In genomic region chr2:44018033-44018432, GRCm38 (mm10) we compare ENCODE assay signal across 19 mouse cellular contexts.
DNase-seq lines count a peak whose midpoint lies in the region; ATAC-seq lines count a peak whose summit lies in the region.
"Had no signal": no experiment of that assay in that cellular context is flagged by ENCODE, and none has a peak within 500 bp of the region (broad histone marks: within the 10 kb centered on the region; RNA-seq: fewer than 3 reads in every experiment).

No protein-coding gene starts in this region.

- H3K9ac ChIP-seq in forebrain, embryonic 14.5 days (ENCODE audit: low read length) = no peak overlapping the region
- H3K9ac ChIP-seq in forebrain, embryonic 11.5 days (ENCODE audit: low read length) = no peak overlapping the region
- no peak overlapping the region for H3K9ac ChIP-seq in hindbrain, embryonic 12.5 days
- no peak overlapping the region for H3K9ac ChIP-seq in hindbrain, embryonic 16.5 days (ENCODE audit: low read depth, low read length)
- H3K9ac ChIP-seq in midbrain, embryonic 15.5 days = no peak overlapping the region
- no peak overlapping the region for H3K9ac ChIP-seq in midbrain, embryonic 13.5 days (replicated peaks)
- H3K9ac ChIP-seq: embryonic facial prominence, embryonic 15.5 days; heart, embryonic 12.5 days; hindbrain, embryonic 15.5 days had no signal

- no peaks in the 10 kb centered on the region for H3K36me3 ChIP-seq in forebrain, embryonic 14.5 days (ENCODE audit: control insufficient read depth, insufficient read depth, low read length)
- H3K36me3 ChIP-seq in forebrain, embryonic 11.5 days (ENCODE audit: control insufficient read depth, insufficient read depth, low read length) = no peaks in the 10 kb centered on the region
- no peaks in the 10 kb centered on the region for H3K36me3 ChIP-seq in hindbrain, embryonic 12.5 days
- H3K36me3 ChIP-seq in hindbrain, embryonic 16.5 days (ENCODE audit: control insufficient read depth, insufficient read depth, low read length) = no peaks in the 10 kb centered on the region
- no peaks in the 10 kb centered on the region for H3K36me3 ChIP-seq in midbrain, embryonic 15.5 days (replicated peaks)
- no peaks in the 10 kb centered on the region for H3K36me3 ChIP-seq in midbrain, embryonic 13.5 days
- H3K36me3 ChIP-seq: embryonic facial prominence, embryonic 15.5 days; heart, embryonic 12.5 days; hindbrain, embryonic 15.5 days had no signal

- no peaks in the 10 kb centered on the region for H3K9me3 ChIP-seq in forebrain, embryonic 14.5 days (replicated peaks; ENCODE audit: control insufficient read depth, low read length)
- no peaks in the 10 kb centered on the region for H3K9me3 ChIP-seq in forebrain, embryonic 11.5 days (ENCODE audit: control insufficient read depth, low read length)
- no peaks in the 10 kb centered on the region for H3K9me3 ChIP-seq in hindbrain, embryonic 12.5 days (replicated peaks)
- H3K9me3 ChIP-seq in hindbrain, embryonic 16.5 days (ENCODE audit: control insufficient read depth, low read length) = no peaks in the 10 kb centered on the region
- no peaks in the 10 kb centered on the region for H3K9me3 ChIP-seq in midbrain, embryonic 15.5 days
- no peaks in the 10 kb centered on the region for H3K9me3 ChIP-seq in midbrain, embryonic 13.5 days
- H3K9me3 ChIP-seq: embryonic facial prominence, embryonic 15.5 days; heart, embryonic 12.5 days; hindbrain, embryonic 15.5 days had no signal

- no peak overlapping the region for H3K4me2 ChIP-seq in forebrain, embryonic 14.5 days (ENCODE audit: low read length)
- H3K4me2 ChIP-seq in forebrain, embryonic 11.5 days (ENCODE audit: low read depth, low read length, severe bottlenecking) = no peak overlapping the region
- no peak overlapping the region for H3K4me2 ChIP-seq in hindbrain, embryonic 12.5 days (replicated peaks)
- H3K4me2 ChIP-seq in hindbrain, embryonic 16.5 days (ENCODE audit: low read length) = no peak overlapping the region
- no peak overlapping the region for H3K4me2 ChIP-seq in midbrain, embryonic 15.5 days
- no peak overlapping the region for H3K4me2 ChIP-seq in midbrain, embryonic 13.5 days (replicated peaks)
- H3K4me2 ChIP-seq: embryonic facial prominence, embryonic 15.5 days; heart, embryonic 12.5 days; hindbrain, embryonic 15.5 days had no signal

- peaks cover 3% of the 10 kb centered on the region for H3K4me1 ChIP-seq in forebrain, embryonic 14.5 days (ENCODE audit: control insufficient read depth, insufficient read depth, low read length)
- no peaks in the 10 kb centered on the region for H3K4me1 ChIP-seq in forebrain, embryonic 11.5 days (replicated peaks; ENCODE audit: control insufficient read depth, insufficient read depth, low read length)
- H3K4me1 ChIP-seq in hindbrain, embryonic 12.5 days = peaks cover 9% of the 10 kb centered on the region; the same call in 1 of the 2 replicates
- no peaks in the 10 kb centered on the region for H3K4me1 ChIP-seq in hindbrain, embryonic 16.5 days (ENCODE audit: control insufficient read depth, insufficient read depth, low read depth, low read length)
- 0 out of 2 replicates have a peak, but pooled peaks cover 4% of the 10 kb centered on the region for H3K4me1 ChIP-seq in midbrain, embryonic 15.5 days
- H3K4me1 ChIP-seq in midbrain, embryonic 13.5 days (replicated peaks) = peaks cover 12% of the 10 kb centered on the region
- H3K4me1 ChIP-seq: embryonic facial prominence, embryonic 15.5 days; heart, embryonic 12.5 days had no signal

- H3K4me3 ChIP-seq in forebrain, embryonic 14.5 days (ENCODE audit: low read depth, low read length) = no peak overlapping the region
- no peak overlapping the region for H3K4me3 ChIP-seq in forebrain, embryonic 11.5 days (ENCODE audit: low read depth, low read length)
- H3K4me3 ChIP-seq in hindbrain, embryonic 12.5 days = no peak overlapping the region
- no peak overlapping the region for H3K4me3 ChIP-seq in hindbrain, embryonic 16.5 days (ENCODE audit: low read length)
- no peak overlapping the region for H3K4me3 ChIP-seq in midbrain, embryonic 15.5 days
- H3K4me3 ChIP-seq in midbrain, embryonic 13.5 days (replicated peaks) = no peak overlapping the region
- H3K4me3 ChIP-seq: embryonic facial prominence, embryonic 15.5 days; erythroblast, embryonic 14.5 days; gastrocnemius, adult 2 months; heart, embryonic 12.5 days; hindbrain, embryonic 15.5 days had no signal

- peak overlapping the region; percentile 59; the same call in 1 of the 2 replicates for H3K27ac ChIP-seq in forebrain, embryonic 14.5 days (ENCODE audit: low read depth, low read length)
- H3K27ac ChIP-seq in forebrain, embryonic 11.5 days (ENCODE audit: low read depth, low read length) = no peak overlapping the region
- H3K27ac ChIP-seq in hindbrain, embryonic 12.5 days = no peak overlapping the region
- no peak overlapping the region for H3K27ac ChIP-seq in hindbrain, embryonic 16.5 days (ENCODE audit: low read depth, low read length)
- H3K27ac ChIP-seq in midbrain, embryonic 15.5 days = no peak overlapping the region
- H3K27ac ChIP-seq in midbrain, embryonic 13.5 days = no peak overlapping the region
- H3K27ac ChIP-seq: embryonic facial prominence, embryonic 15.5 days; gastrocnemius, adult 2 months; hindbrain, embryonic 15.5 days had no signal

- H3K27me3 ChIP-seq in forebrain, embryonic 14.5 days (replicated peaks; ENCODE audit: control insufficient read depth, insufficient read depth, low read length) = no peaks in the 10 kb centered on the region
- no peaks in the 10 kb centered on the region for H3K27me3 ChIP-seq in forebrain, embryonic 11.5 days (ENCODE audit: control insufficient read depth, insufficient read depth, low read length)
- H3K27me3 ChIP-seq in hindbrain, embryonic 12.5 days = no peaks in the 10 kb centered on the region
- no peaks in the 10 kb centered on the region for H3K27me3 ChIP-seq in hindbrain, embryonic 16.5 days (replicated peaks; ENCODE audit: control insufficient read depth, insufficient read depth, low read length)
- no peaks in the 10 kb centered on the region for H3K27me3 ChIP-seq in midbrain, embryonic 15.5 days (replicated peaks)
- no peaks in the 10 kb centered on the region for H3K27me3 ChIP-seq in midbrain, embryonic 13.5 days
- H3K27me3 ChIP-seq: embryonic facial prominence, embryonic 15.5 days; heart, embryonic 12.5 days; hindbrain, embryonic 15.5 days had no signal

- peak; percentile 3 for DNase-seq in cerebellum, adult 8-10 months
- DNase-seq in cerebellum, postnatal 4 days (ENCODE audit: low spot score in 2 of 2) = no peak
- DNase-seq in forebrain, embryonic 14.5 days (ENCODE audit: low spot score) = no peak
- DNase-seq in forebrain, embryonic 11.5 days (ENCODE audit: low spot score) = no peak
- DNase-seq: adrenal gland, postnatal 10 days; embryo, embryonic 11 days; gastrocnemius, adult 2 months; gastrocnemius, postnatal 25 days; kidney, adult 8-10 months had no signal

- ATAC-seq in forebrain, embryonic 14.5 days = no peak
- no peak for ATAC-seq in forebrain, embryonic 11.5 days (replicated peaks; ENCODE audit: low FRiP score)
- 0 out of 2 replicates have a peak, but pooled peaks have one; percentile 33 for ATAC-seq in hindbrain, embryonic 12.5 days (ENCODE audit: low FRiP score)
- ATAC-seq in hindbrain, embryonic 16.5 days = no peak
- ATAC-seq in midbrain, embryonic 15.5 days (replicated peaks) = peak; percentile 56
- ATAC-seq in midbrain, embryonic 13.5 days = no peak
- ATAC-seq: inflammation-experienced regulatory T-cells, adult 6 months; intestine, postnatal 0 days had no signal

- 84% methylated on average over 10 of the region's 10 CpGs for WGBS in forebrain, embryonic 14.5 days
- 90% methylated on average over 10 of the region's 10 CpGs for WGBS in forebrain, embryonic 11.5 days
- 80% methylated on average over 10 of the region's 10 CpGs for WGBS in hindbrain, embryonic 12.5 days
- WGBS in hindbrain, embryonic 16.5 days = 79% methylated on average over 10 of the region's 10 CpGs
- 73% methylated on average over 10 of the region's 10 CpGs for WGBS in midbrain, embryonic 15.5 days
- WGBS in midbrain, embryonic 13.5 days = 75% methylated on average over 10 of the region's 10 CpGs

Comparison
In these comparisons a context has a peak if more than half of its experiments do, and no peak if none do; other contexts are left out.
1. ATAC-seq: peak in hindbrain, embryonic 12.5 days (single experiment) and midbrain, embryonic 15.5 days (single experiment); none in forebrain, embryonic 14.5 days (single experiment), forebrain, embryonic 11.5 days (single experiment), hindbrain, embryonic 16.5 days (single experiment) and midbrain, embryonic 13.5 days (single experiment).